Mouse (Mus musculus): ENCODE data around the gene 1700016D06Rik. TPM values are rescaled to one million over a fixed set of nuclear protein-coding genes. Genes with fewer than 3 reads are reported as not detected.

1700016D06Rik gene
- polyA plus RNA-seq (2012; ENCODE audit: low replicate concordance), result not detected in 2 replicates

DNA sequence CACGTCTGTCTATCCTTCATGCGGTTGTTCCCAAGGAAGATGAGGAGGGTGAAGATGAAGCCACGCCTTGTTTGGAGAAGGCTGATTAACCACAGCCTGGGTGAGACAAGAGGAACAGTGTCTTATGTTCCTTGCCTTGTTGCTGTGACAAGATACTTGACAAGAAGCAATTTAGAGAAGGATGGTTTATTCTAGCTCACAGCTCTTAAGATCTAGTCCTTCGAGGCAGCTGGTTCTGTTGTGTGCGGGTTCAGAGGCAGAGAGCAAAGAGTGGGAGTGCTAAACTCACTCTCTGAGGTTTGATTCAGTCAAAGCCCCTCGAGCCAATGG is at the start of gene 1700016D06Rik:
1700016D06Rik (minus strand) TSS at position 31 of the 330 bp plus-strand sequence.

GRCm38 (mm10) chr8:11727651-11728481 is 27.0 kb upstream of the 1700016D06Rik start, which contains the start of gene Arhgef7:
Gene Arhgef7, plus strand, starts transcription at chr8:11727721.

GRCm38 (mm10) chr8:11635611-11636081 is 65.2 kb downstream of the 1700016D06Rik start, which contains the start of gene Ankrd10:
Gene Ankrd10, minus strand, starts transcription at chr8:11635757.

Other genes with a start within 250 kb of the 1700016D06Rik start
- gene Rab20, start 222.4 kb downstream of the 1700016D06Rik start, polyA plus RNA-seq (2012; ENCODE audit: low replicate concordance), result 11.0 and 15.0 TPM in 2 replicates
- gene Naxd, start 203.6 kb downstream of the 1700016D06Rik start, polyA plus RNA-seq (2012; ENCODE audit: low replicate concordance), result 29.5 and 50.4 TPM in 2 replicates
- 22.5 and 34.8 TPM in 2 replicates for gene Cars2, start 150.3 kb downstream of the 1700016D06Rik start, polyA plus RNA-seq (2012; ENCODE audit: low replicate concordance)
- 43.8 and 65.2 TPM in 2 replicates for gene Ing1, start 145.5 kb downstream of the 1700016D06Rik start, polyA plus RNA-seq (2012; ENCODE audit: low replicate concordance)
- 52.0 and 58.4 TPM in 2 replicates for gene Ankrd10, start 65.3 kb downstream of the 1700016D06Rik start, polyA plus RNA-seq (2012; ENCODE audit: low replicate concordance)
- gene Arhgef7, start 26.7 kb upstream of the 1700016D06Rik start, polyA plus RNA-seq (2012; ENCODE audit: low replicate concordance), result 23.7 and 28.0 TPM in 2 replicates
- not detected in 2 replicates for gene Tex29, start 139.4 kb upstream of the 1700016D06Rik start, polyA plus RNA-seq (2012; ENCODE audit: low replicate concordance)